Mouse (Mus musculus) kidney, adult 2 months (tissue): ENCODE results near the gene Acat2.

Source experiments
- CTCF ChIP-seq: fragments of 200-500 bp; conservative IDR thresholded peaks from 2 replicates; pipeline ENCODE4 v1.5.1; 2011; ENCODE audit warnings: low read depth, mild to moderate bottlenecking, control low read depth, low read length, moderate library complexity, mixed read lengths; ENCODE audit not compliant: insufficient read depth, insufficient read length
- POLR2A ChIP-seq: fragments of 200-500 bp; IDR thresholded peaks from one replicate; pipeline ENCODE4 v1.6.1; 2011; ENCODE audit warnings: low read depth, low read length, control low read depth

DNA sequence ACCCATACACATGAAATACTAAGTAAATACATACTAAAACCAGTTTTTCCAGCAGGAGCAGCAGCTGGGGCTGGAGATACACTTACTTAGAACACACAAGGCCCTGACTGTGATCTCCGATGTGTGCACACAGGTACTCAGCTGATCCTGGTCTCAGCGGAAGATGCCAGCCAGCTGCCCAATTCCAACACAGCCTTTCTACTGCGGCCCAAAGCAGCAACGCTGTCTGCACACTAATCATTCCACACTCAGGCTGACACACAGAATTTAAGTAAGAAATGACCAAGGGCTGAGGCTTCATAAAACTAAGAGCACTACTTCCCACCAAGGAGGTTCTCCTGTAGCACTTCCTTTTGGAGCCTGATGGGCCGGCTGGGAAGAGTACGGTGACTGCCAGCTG is 58.3 kb downstream of the Acat2 start:
- TF ChIP-seq CTCF (no peak), POLR2A (no peak)
